Mouse (Mus musculus) heart, postnatal 25 days (tissue): ENCODE results near the gene Hoxd4. TPM values are rescaled to one million over a fixed set of nuclear protein-coding genes. Genes with fewer than 3 reads are reported as not detected.

Experiments used
- DNase-seq: peaks from one replicate; pipeline ENCODE4 v3.0.0; 2022; ENCODE audit warnings: low spot score
- intact Hi-C: fragments of 180-260 bp; cut with DNase I; formaldehyde crosslinking; loops from one replicate; pipeline ENCODE4 v1.15.1; 2025
- microRNA-seq: library from miRNA; unstranded; fragments of <30 nt; microRNA quantifications from one replicate; pipeline ENCODE4 v1.2.0, GENCODE M21; 2022
- total RNA-seq, 2 experiments: library from RNA; stranded (reverse); gene quantifications; 2 replicates each; pipeline ENCODE4 v1.2.3; 2021

Gene Hoxd4
- total RNA-seq, 2 experiments from 2014 or later = 0.42 to 0.56 TPM

GRCm38 (mm10) chr2:74752431-74753174 lies 40.9 kb downstream of the Hoxd4 start:
- no peak for DNase-seq
- intact Hi-C loops = no loop called here

GRCm38 (mm10) chr2:74753175-74753523 lies 41.4 kb downstream of the Hoxd4 start:
- intact Hi-C loops = no loop called here
- no peak for DNase-seq

GRCm38 (mm10) chr2:74753711-74754110 lies 42.0 kb downstream of the Hoxd4 start:
- DNase-seq = no peak
- intact Hi-C loops = no loop called here

GRCm38 (mm10) chr2:74760146-74760545 lies 48.4 kb downstream of the Hoxd4 start:
- DNase-seq = no peak
- intact Hi-C loops = no loop called here

- intact Hi-C loops = no loop called here
These were observed 50.2 kb downstream of the Hoxd4 start for GRCm38 (mm10) chr2:74761941-74762340.

DNA sequence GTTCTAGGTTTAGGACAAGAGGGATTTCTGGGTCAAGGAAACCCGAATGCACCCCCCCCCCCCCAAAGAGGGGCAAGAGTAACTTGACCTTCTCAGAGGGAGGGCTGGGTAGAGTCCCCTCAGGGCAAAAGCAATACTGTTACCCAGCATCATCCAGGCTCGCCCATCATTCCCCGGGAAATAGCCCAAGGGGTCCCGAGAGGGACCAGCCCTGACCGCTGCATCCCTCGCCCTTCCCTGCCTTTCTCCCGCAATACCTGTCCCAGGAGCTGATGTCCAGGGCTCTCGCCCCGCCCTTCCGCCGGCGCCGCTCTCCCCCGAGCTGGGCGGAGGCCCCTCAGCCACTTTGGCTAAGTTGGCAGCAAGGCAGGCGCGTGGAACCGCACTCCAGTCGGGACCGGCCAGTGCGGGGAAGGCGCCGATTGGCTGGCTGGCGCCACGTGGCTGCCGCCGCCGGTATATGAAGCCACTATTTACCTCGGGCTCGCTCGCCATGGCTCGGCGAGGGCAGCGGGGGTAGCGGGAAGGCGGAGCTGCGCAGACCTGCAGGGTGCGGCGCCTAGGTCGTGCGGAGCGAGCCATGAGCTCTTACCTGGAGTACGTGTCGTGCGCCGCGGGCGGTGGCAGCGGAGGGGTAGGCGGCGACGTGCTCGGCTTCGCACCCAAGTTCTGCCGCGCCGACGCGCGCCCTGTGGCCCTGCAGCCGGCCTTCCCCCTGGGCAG lies 51.0 kb downstream of the Hoxd4 start, which contains the start of gene Hoxd1:
TSS of gene Hoxd1 (plus strand) at position 459 of the 723 bp plus-strand sequence.
- DNase-seq = no peak
- intact Hi-C loops = no loop called here

More at GRCm38 (mm10) chr2:74761941-74762340, 50.2 kb downstream of the Hoxd4 start:
- DNase-seq = no peak

DNA sequence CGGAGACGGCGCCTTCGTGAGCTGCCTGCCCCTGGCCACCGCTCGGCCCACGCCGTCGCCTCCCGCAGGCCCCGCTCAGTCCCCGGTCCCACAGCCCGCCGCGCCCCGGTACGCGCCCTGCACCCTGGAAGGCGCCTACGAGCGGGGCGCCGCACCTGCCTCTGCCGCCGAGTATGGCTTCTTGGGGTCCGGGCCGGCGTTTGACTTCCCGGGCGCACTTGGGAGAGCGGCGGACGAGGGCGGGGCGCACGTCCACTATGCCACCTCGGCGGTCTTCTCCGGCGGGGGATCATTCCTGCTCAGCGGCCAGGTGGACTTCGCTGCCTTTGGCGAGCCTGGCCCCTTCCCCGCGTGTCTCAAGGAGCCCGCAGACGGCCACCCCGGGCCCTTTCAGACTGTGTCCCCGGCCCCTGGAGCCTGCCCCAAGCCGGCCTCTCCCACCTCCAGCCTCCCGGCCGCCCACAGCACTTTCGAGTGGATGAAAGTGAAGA lies 51.6 kb downstream of the Hoxd4 start:
- intact Hi-C loops = no loop called here
- no peak for DNase-seq

DNA sequence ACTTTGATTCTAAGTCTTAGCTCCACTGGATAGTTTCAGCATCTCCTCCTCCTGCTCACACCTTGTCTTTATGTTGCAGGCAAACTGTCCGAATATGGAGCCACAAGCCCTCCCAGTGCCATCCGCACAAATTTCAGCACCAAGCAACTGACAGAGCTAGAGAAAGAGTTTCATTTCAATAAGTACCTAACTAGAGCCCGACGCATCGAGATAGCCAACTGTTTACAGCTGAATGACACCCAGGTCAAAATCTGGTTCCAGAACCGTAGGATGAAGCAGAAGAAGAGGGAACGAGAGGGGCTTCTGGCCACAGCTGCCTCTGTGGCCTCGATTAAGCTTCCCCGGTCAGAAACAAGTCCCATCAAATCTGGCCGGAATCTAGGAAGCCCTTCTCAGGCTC lies 52.2 kb downstream of the Hoxd4 start:
- no peak for DNase-seq
- intact Hi-C loops = no loop called here

DNA sequence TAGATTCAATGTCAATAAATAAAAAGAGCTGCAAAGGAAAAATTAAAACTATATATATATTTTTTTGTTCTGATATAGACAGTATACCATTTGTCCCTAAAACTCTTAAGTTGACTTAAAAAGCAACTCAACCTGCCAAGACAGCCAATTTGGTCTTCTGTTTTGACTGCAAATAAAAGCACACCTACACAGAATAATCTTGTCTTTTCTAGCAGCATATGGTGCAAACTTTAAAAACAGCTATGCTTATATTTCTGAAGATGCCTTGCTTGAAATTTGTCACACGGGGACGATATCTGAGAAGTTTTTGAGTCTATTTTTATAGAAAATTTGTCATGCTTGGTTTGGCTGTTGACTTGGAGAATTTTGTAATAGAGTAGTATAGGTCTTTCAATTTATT lies 62.6 kb downstream of the Hoxd4 start:
- no peak for DNase-seq
- intact Hi-C loops = no loop called here

DNA sequence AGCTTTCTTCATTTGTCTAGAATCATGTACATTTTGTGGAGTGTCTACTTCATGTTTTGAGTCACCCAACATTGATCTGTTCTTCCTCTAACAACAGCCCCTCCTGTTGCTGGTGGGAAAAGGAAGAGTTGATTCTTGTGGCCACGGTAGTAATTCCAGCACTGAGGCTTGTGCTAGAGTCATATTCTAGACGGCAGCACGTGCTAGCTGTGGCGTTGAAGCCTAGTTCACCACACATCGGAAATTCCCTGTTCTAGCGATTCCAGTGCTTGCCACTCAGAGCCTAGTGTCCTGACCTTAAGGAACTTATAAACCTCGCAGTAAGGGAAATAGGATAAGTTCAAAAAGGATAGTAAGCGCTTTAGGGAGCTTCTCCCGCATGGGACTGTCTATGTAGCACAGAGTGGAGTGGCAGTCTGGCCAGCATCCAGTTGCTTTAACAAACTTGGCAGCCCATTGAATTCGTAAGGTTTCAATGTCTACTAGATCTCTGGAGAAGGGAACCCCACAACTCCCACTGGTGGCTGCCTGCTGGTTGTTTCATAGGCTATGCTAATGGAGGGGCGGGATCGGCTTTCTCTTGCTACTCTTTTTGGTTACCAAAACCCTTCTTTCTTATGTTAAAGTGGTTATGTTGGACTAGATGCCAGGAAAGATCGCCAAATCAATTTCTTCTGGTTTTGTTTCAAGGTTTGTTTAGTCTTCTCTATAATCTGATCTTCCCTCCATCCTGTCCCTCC lies 66.0 kb downstream of the Hoxd4 start:
- no peak for DNase-seq
- intact Hi-C loops = no loop called here

Small RNAs within 50 kb of the gene (microRNA-seq; reads per million reads assigned to microRNA genes)
- gene Gm44463 (not detected), gene Mir10b (808 reads per million, percentile 77 among the genes with 10 or more reads in this experiment)

Other genes starting within 250 kb of the Hoxd4 start
- gene Lnpk, start 132.5 kb upstream of the Hoxd4 start, total RNA-seq = 10 to 100 TPM; 17.9 to 20.9 TPM
- not detected for gene Evx2, start 52.4 kb upstream of the Hoxd4 start, total RNA-seq
- gene Hoxd13, start 43.6 kb upstream of the Hoxd4 start, total RNA-seq = not detected
- gene Hoxd12, start 36.9 kb upstream of the Hoxd4 start, total RNA-seq = not detected
- gene Hoxd11, start 32.4 kb upstream of the Hoxd4 start, total RNA-seq = not detected
- not detected for gene Hoxd10, start 20.0 kb upstream of the Hoxd4 start, total RNA-seq
- under 1 TPM; 0.39 to 0.52 TPM for gene Hoxd9, start 14.2 kb upstream of the Hoxd4 start, total RNA-seq
- 1 to 10 TPM; 1.0 to 1.2 TPM for gene Hoxd8, start 7.3 kb upstream of the Hoxd4 start, total RNA-seq
- gene Hoxd3, start within 50 bp of the Hoxd4 start, total RNA-seq = not detected
- gene Gm28230, start 14.8 kb downstream of the Hoxd4 start, total RNA-seq = not detected
- not detected for gene Hoxd1, start 51.1 kb downstream of the Hoxd4 start, total RNA-seq
- gene Mtx2, start 113.9 kb downstream of the Hoxd4 start, total RNA-seq = 100 to 1,000 TPM; 120 to 122 TPM